Mouse (Mus musculus) midbrain, postnatal 0 days (tissue): ENCODE data around the gene Eif4h. TPM values are rescaled to one million over a fixed set of nuclear protein-coding genes. Genes with fewer than 3 reads are reported as not detected.

Experiments used
- ATAC-seq: fragments of 200-750 bp; cut with Nextera tagmentation; 2 replicates; pipeline ENCODE4 v1.8.0; 2017; ENCODE audit warnings: moderate number of reproducible peaks, mild to moderate bottlenecking, moderate TSS enrichment, moderate library complexity; ENCODE audit not compliant: low FRiP score
- DNase-seq: peaks from one replicate; pipeline ENCODE4 v3.0.0-alpha.2; 2015; ENCODE audit warnings: low spot score
- H3K27ac ChIP-seq: fragments of 300-500 bp; sonication (generic); 2 replicates; pipeline ENCODE4 v1.5.1; 2014; ENCODE audit warnings: low read depth, mild to moderate bottlenecking, low read length, mixed read lengths
- H3K27me3 ChIP-seq: fragments of 300-500 bp; sonication (generic); 2 replicates; pipeline ENCODE4 v1.6.1; 2014; ENCODE audit warnings: low read length, control low read depth, mixed read lengths; ENCODE audit not compliant: insufficient read depth
- H3K36me3 ChIP-seq: fragments of 300-500 bp; sonication (generic); 2 replicates; pipeline ENCODE4 v1.6.1; 2014; ENCODE audit warnings: low read length, control low read depth, mixed read lengths; ENCODE audit not compliant: insufficient read depth
- H3K4me1 ChIP-seq: fragments of 300-500 bp; sonication (generic); 2 replicates; pipeline ENCODE4 v1.6.1; 2014; ENCODE audit warnings: mild to moderate bottlenecking, control low read depth, antibody characterized with exemption, low read length, mixed read lengths; ENCODE audit not compliant: insufficient read depth
- H3K4me2 ChIP-seq: fragments of 300-500 bp; sonication (generic); 2 replicates; pipeline ENCODE4 v1.6.1; 2014; ENCODE audit warnings: low read depth, mild to moderate bottlenecking, low read length, mixed read lengths; ENCODE audit not compliant: poor library complexity, severe bottlenecking
- H3K4me3 ChIP-seq: fragments of 300-500 bp; sonication (generic); 2 replicates; pipeline ENCODE4 v1.5.1; 2014; ENCODE audit warnings: low read depth, mild to moderate bottlenecking, low read length, moderate library complexity
- H3K9ac ChIP-seq: fragments of 300-500 bp; sonication (generic); replicated peaks from 2 replicates; pipeline ENCODE4 v1.6.1; 2014; ENCODE audit warnings: mild to moderate bottlenecking, low read length, moderate library complexity, mixed read lengths; ENCODE audit not compliant: poor library complexity, severe bottlenecking
- H3K9me3 ChIP-seq: fragments of 300-500 bp; sonication (generic); 2 replicates; pipeline ENCODE4 v1.6.1; 2016; ENCODE audit warnings: low read length, control low read depth
- CTCF ChIP-seq: IDR thresholded peaks from 2 replicates; pipeline ENCODE4 v1.5.1; 2016; ENCODE audit warnings: antibody characterized with exemption, mild to moderate bottlenecking
- WGBS: fragments of 180-500 bp; shearing (Covaris S2); extraction: QIAGEN DNeasy Blood & Tissue Kit; methylation state at CpG from one replicate; pipeline ENCODE4 v1.1.7; 2014; 5-methylcytosine and 5-hydroxymethylcytosine counted together
- polyA plus RNA-seq: library from polyadenylated mRNA; unstranded; fragments of >200 nt; fragmentation: Nextera tagmentation; extraction: Ambion mirVana; gene quantifications from 2 replicates; pipeline ENCODE4 v1.2.1, GENCODE M21; 2015
- total RNA-seq: library from RNA; depleted of rRNA; stranded (reverse); fragments of >200 nt; gene quantifications from 2 replicates; pipeline ENCODE4 v1.2.3, GENCODE M21; 2014

Eif4h gene
- total and polyA plus RNA-seq, 2 experiments from 2014 or later: 302 to 435 TPM

DNA sequence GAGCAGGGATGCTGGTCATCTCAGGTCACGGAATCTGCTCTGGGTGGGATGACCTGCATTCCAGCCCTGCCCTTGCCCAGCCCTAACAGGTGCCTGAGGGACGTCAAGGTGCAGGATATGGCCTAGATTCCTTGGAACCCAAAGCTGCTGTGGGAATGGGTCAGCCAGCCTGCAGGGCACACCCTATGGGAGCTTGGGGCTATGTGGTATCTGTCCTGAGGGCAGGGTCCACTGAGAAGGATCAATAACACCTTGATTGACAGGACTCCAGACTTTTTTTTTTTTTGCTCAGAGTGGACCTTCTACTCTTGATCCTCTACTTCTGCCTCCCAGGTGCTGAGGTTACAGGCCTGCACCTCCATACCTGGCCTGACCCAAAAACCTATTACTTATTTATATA, 8.1 kb upstream of the Eif4h start:
- ATAC-seq: no peak
- Histone ChIP-seq H3K36me3 (no peaks in the 10 kb centered on the region), H3K27me3 (no peaks in the 10 kb centered on the region), H3K4me3 (no peak overlapping the region), H3K9me3 (no peaks in the 10 kb centered on the region), H3K27ac (no peak overlapping the region), H3K4me1 (no peaks in the 10 kb centered on the region), H3K4me2 (no peak overlapping the region), H3K9ac (no peak overlapping the region)
- no peak for TF ChIP-seq CTCF
- DNase-seq: no peak
- WGBS: 72% methylated on average over 2 of the region's 2 CpGs

DNA sequence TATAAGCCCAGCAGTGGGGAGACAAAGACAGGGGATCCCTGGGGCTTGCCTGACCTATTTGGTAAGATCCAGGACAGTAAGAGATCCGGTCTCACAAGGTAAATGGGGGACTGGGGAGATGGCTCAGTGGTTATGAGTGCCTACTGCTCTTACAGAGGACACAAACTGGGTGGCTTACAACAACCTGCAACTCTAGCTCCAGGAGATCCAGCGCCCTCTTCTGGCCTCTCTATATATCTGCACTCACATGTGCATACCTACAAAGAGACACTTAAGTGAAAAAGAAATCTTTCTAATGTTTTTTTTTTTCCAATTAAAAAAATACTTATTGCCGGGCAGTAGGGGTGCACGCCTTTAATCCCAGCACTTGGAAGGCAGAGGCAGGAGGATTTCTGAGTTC, 7.2 kb upstream of the Eif4h start:
- ATAC-seq: no peak
- Histone ChIP-seq H3K4me2 (no peak overlapping the region), H3K27me3 (no peaks in the 10 kb centered on the region), H3K9ac (no peak overlapping the region), H3K36me3 (no peaks in the 10 kb centered on the region), H3K4me3 (no peak overlapping the region), H3K9me3 (no peaks in the 10 kb centered on the region), H3K4me1 (no peaks in the 10 kb centered on the region), H3K27ac (no peak overlapping the region)
- no peak for DNase-seq
- TF ChIP-seq CTCF: no peak
- 70% methylated on average over 4 of the region's 4 CpGs for WGBS

DNA sequence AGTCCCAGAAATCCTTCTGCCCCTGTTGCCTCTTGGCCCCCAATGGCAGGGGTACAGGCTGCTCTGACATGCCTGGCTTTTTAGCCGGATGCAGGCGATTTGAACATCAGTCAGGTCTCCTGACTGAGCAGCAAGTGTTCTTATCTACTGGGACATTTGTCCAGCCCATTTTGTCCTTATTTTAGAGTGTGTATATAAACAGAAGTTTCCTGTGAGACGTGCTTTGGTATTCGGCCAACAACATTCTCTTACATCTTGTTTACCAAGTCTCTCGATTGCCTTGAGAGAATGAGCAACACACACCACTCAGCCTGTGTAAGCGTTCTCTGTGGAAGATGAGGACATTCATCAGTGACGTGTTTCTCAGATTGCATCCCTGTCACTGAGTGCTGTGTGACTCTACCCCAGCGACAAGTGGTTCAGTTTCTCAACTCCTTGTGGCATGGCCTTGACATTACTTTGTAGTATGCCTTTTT, 5.4 kb upstream of the Eif4h start:
- H3K4me2 ChIP-seq: no peak overlapping the region
- 76% methylated on average over 8 of the region's 8 CpGs for WGBS
- peak; percentile 19 for DNase-seq

DNA sequence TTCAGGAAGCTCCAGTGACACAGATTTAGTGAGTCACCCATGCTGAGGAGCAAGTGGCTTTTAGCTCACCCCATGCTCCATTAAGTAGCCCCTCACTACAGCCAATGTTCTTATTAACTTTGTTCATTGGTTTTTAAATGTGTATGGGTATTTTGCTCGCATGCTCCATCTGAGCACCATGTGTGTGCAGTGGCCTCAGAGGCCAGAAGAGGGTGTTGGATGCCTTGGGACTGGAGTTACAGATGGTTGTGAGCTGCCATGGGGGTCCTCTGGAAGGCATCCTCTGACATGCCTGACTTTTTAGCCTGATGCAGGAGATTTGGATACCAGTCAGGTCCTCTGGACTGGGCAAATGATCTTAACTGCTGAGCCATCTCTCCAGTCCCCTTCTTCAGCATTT, 4.8 kb upstream of the Eif4h start:
- no peak overlapping the region for H3K4me2 ChIP-seq
- no peaks in the 10 kb centered on the region for H3K27me3 ChIP-seq
- no peak for ATAC-seq
- no peak for DNase-seq
- H3K4me3 ChIP-seq: no peak overlapping the region
- H3K36me3 ChIP-seq: no peaks in the 10 kb centered on the region
- H3K4me1 ChIP-seq: no peaks in the 10 kb centered on the region
- 0 out of 2 replicates have a peak, but pooled peaks have one; percentile 26 for TF ChIP-seq CTCF
- H3K9ac ChIP-seq: no peak overlapping the region
- H3K27ac ChIP-seq: no peak overlapping the region
- 74% methylated on average over 1 of the region's 1 CpGs for WGBS
- H3K9me3 ChIP-seq: no peaks in the 10 kb centered on the region

More for the DNA sequence above, 5.4 kb upstream of the Eif4h start:
- H3K27me3 ChIP-seq: no peaks in the 10 kb centered on the region
- no peak for ATAC-seq
- H3K36me3 ChIP-seq: no peaks in the 10 kb centered on the region
- no peaks in the 10 kb centered on the region for H3K4me1 ChIP-seq
- H3K9me3 ChIP-seq: no peaks in the 10 kb centered on the region
- no peak overlapping the region for H3K9ac ChIP-seq
- no peak overlapping the region for H3K27ac ChIP-seq
- TF ChIP-seq CTCF: no peak
- H3K4me3 ChIP-seq: no peak overlapping the region

DNA sequence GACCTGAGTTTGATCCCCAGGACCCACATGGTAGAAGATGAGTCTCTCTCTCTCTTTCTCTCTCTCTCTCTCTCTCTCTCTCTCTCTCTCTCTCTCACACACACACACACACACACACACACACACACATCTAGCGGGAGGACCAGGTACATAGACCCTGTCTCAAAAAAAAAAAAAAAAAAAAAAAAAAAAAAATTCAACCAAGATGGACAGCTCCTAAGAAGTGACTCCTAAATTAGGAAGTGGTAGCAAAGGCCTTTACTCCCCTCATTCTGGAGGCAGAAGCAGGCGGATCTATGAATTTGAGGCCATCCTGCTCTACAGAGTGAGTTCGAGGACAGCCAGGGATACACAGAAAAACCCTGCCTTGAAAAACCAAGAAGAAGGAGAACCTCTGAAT, 1.1 kb upstream of the Eif4h start:
- Histone ChIP-seq H3K9me3 (no peaks in the 10 kb centered on the region), H3K4me3 (no peak overlapping the region), H3K27ac (no peak overlapping the region), H3K4me1 (peaks cover 6% of the 10 kb centered on the region; the same call in 1 of the 2 replicates), H3K27me3 (no peaks in the 10 kb centered on the region), H3K36me3 (peaks cover 2% of the 10 kb centered on the region; the same call in 1 of the 2 replicates), H3K4me2 (no peak overlapping the region), H3K9ac (no peak overlapping the region)
- no peak for ATAC-seq
- no peak for DNase-seq
- no peak for TF ChIP-seq CTCF
- 93% methylated on average over 3 of the region's 3 CpGs for WGBS

DNA sequence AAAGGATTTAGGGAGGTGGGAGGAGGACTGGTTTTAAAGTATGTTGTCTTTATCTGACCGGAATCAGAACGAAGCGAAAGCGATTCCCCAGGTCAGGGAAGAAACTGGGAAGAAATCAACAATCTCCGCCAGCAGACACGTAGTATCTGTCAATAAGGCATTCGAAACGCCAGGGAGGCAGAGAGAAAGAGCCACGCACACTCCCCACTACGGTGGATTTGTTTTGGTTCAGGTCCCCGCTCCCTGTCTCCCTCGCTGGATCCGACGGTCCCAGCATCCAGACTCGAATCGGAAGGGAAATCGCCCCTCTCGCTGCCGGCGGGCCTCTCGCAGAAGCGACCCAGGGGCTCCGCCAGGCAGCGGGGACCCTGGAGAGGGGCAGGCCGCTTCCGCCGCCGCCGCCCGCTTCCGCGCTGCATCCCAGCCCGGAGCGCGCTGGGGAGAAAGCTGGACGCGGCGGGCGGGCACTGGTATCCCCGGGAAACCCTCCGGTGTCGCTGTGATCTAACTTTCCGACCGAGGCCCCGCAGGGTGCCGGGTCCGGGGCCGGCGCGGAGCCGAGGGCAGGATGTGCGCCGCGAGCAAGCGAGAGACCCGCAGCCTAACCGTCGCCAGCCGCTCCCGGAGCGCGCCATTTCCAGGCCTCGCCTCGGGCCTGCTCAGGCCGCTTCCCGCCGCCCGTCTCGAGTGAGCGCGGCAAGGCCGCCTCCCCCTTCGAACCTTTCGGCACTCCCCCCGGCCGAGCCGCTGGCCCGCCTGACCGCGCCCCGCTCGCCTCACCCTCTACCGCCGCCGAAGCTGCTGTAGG, 625 bp downstream of the Eif4h start:
- H3K9me3 ChIP-seq: no peaks in the 10 kb centered on the region
- TF ChIP-seq CTCF: no peak
- peak; percentile 20 for DNase-seq
- H3K4me3 ChIP-seq: peak overlapping the region; percentile 99
- H3K27ac ChIP-seq: peak overlapping the region; percentile 97
- peak overlapping the region; percentile 59 for H3K4me2 ChIP-seq
- H3K9ac ChIP-seq: peak overlapping the region; percentile 98
- H3K4me1 ChIP-seq: peaks cover 6% of the 10 kb centered on the region; the same call in 1 of the 2 replicates
- no peaks in the 10 kb centered on the region for H3K27me3 ChIP-seq
- peak; percentile 63 for ATAC-seq
- 1% methylated on average over 83 of the region's 85 CpGs for WGBS
- peaks cover 5% of the 10 kb centered on the region; the same call in 1 of the 2 replicates for H3K36me3 ChIP-seq
